Mouse (Mus musculus) CH12.LX (cell line): Measurements from ENCODE around the gene S1pr4. TPM values are rescaled to one million over a fixed set of nuclear protein-coding genes. Genes with fewer than 3 reads are reported as not detected.

Source experiments
- DNase-seq: peaks from one replicate; pipeline ENCODE4 v3.0.0-alpha.2; 2013; ENCODE audit errors: extremely low read depth
- H3K27ac ChIP-seq: 2 replicates; pipeline ENCODE4 v1.5.1; 2012; ENCODE audit warnings: low read depth, mild to moderate bottlenecking, control low read depth, moderate library complexity; ENCODE audit not compliant: insufficient read depth
- H3K27me3 ChIP-seq: replicated peaks from 2 replicates; pipeline ENCODE3; 2012; ENCODE audit warnings: inconsistent platforms
- H3K36me3 ChIP-seq, 2 experiments: replicated peaks in 1 of 2; 2 replicates each; pipeline versions ENCODE3 to v1.6.1; 2012; ENCODE audit warnings: inconsistent platforms in 1 of 2, low read length in 1 of 2, mild to moderate bottlenecking in 1 of 2, mixed read lengths in 1 of 2, moderate library complexity in 1 of 2; ENCODE audit not compliant: control insufficient read depth in 1 of 2, insufficient read depth in 1 of 2
- H3K4me1 ChIP-seq, 2 experiments: 2 replicates each; pipeline ENCODE4 v1.6.1; 2012; ENCODE audit warnings: inconsistent platforms in 1 of 2, moderate library complexity in 1 of 2; ENCODE audit not compliant: insufficient read depth in 2 of 2, control insufficient read depth in 1 of 2
- H3K4me2 ChIP-seq: 2 replicates; pipeline ENCODE4 v1.6.1; 2012; ENCODE audit warnings: low read depth, mild to moderate bottlenecking, control low read depth; ENCODE audit not compliant: poor library complexity, insufficient read depth, severe bottlenecking
- H3K4me3 ChIP-seq, 3 experiments: fragments of 150-350 bp in 1 of 3; sonication (generic) in 1 of 3; replicated peaks in 1 of 3; 2 replicates each; pipeline versions ENCODE3 to v1.5.1; 2011 to 2012; ENCODE audit warnings: low read depth in 2 of 3, low read length in 2 of 3, mild to moderate bottlenecking in 2 of 3, moderate library complexity in 2 of 3, control low read depth in 1 of 3, improper control_type of control experiment in 1 of 3, inconsistent platforms in 1 of 3, mixed read lengths in 1 of 3; ENCODE audit not compliant: poor library complexity in 1 of 3
- H3K79me2 ChIP-seq: replicated peaks from 2 replicates; pipeline ENCODE4 v1.6.1; 2012; ENCODE audit warnings: mild to moderate bottlenecking, moderate library complexity; ENCODE audit not compliant: control insufficient read depth, poor library complexity, insufficient read depth, severe bottlenecking; ENCODE audit errors: extremely low read depth
- H3K9ac ChIP-seq: 2 replicates; pipeline ENCODE4 v1.6.1; 2012; ENCODE audit warnings: low read depth, mild to moderate bottlenecking, control low read depth, moderate library complexity; ENCODE audit not compliant: insufficient read depth
- H3K9me3 ChIP-seq: replicated peaks from 2 replicates; pipeline ENCODE3; 2012; ENCODE audit warnings: low read length, inconsistent platforms, mixed read lengths
- BHLHE40 ChIP-seq: IDR thresholded peaks from 2 replicates; pipeline ENCODE4 v1.6.1; 2011; ENCODE audit warnings: mild to moderate bottlenecking, low read depth, low read length, improper control_type of control experiment
- CHD1 ChIP-seq: IDR thresholded peaks from 2 replicates; pipeline ENCODE4 v1.6.1; 2012; ENCODE audit warnings: low read depth, low read length, improper control_type of control experiment, inconsistent platforms
- E2F4 ChIP-seq: IDR thresholded peaks from 2 replicates; pipeline ENCODE4 v1.6.1; 2011; ENCODE audit warnings: low read depth, low read length, improper control_type of control experiment; ENCODE audit not compliant: insufficient replicate concordance
- ELF1 ChIP-seq: IDR thresholded peaks from 2 replicates; pipeline ENCODE4 v1.6.1; 2014; ENCODE audit warnings: low read depth, mild to moderate bottlenecking, inconsistent platforms, low read length, improper control_type of control experiment
- EP300 ChIP-seq: IDR thresholded peaks from 2 replicates; pipeline ENCODE4 v1.6.1; 2011; ENCODE audit warnings: low read length, improper control_type of control experiment
- GABPA ChIP-seq: IDR thresholded peaks from 2 replicates; pipeline ENCODE4 v1.6.1; 2012; ENCODE audit warnings: low read depth, low read length, improper control_type of control experiment, inconsistent platforms; ENCODE audit not compliant: insufficient replicate concordance
- JUND ChIP-seq: conservative IDR thresholded peaks from 2 replicates; pipeline ENCODE4 v1.6.1; 2011; ENCODE audit warnings: low read depth, low read length, improper control_type of control experiment
- MAX ChIP-seq: IDR thresholded peaks from 2 replicates; pipeline ENCODE4 v1.6.1; 2011; ENCODE audit warnings: low read length, improper control_type of control experiment
- MEF2A ChIP-seq: IDR thresholded peaks from 2 replicates; pipeline ENCODE4 v1.6.1; 2014; ENCODE audit warnings: low read depth, mild to moderate bottlenecking, inconsistent platforms, low read length, improper control_type of control experiment, borderline replicate concordance
- MYC ChIP-seq: IDR thresholded peaks from 2 replicates; pipeline ENCODE4 v1.6.1; 2011; ENCODE audit warnings: low read depth, mild to moderate bottlenecking, improper control_type of control experiment, low read length
- NRF1 ChIP-seq: IDR thresholded peaks from 2 replicates; pipeline ENCODE4 v1.6.1; 2014; ENCODE audit warnings: low read depth, mild to moderate bottlenecking, inconsistent platforms, low read length, improper control_type of control experiment, moderate library complexity
- PAX5 ChIP-seq: IDR thresholded peaks from 2 replicates; pipeline ENCODE4 v1.6.1; 2012; ENCODE audit warnings: low read length, inconsistent platforms, mixed read lengths
- SIN3A ChIP-seq: IDR thresholded peaks from 2 replicates; pipeline ENCODE4 v1.6.1; 2012; ENCODE audit warnings: low read length, improper control_type of control experiment, inconsistent platforms
- USF1 ChIP-seq: IDR thresholded peaks from 2 replicates; pipeline ENCODE4 v1.6.1; 2014; ENCODE audit warnings: low read depth, mild to moderate bottlenecking, inconsistent platforms, low read length, improper control_type of control experiment
- ZKSCAN1 ChIP-seq: IDR thresholded peaks from 2 replicates; pipeline ENCODE4 v1.6.1; 2012; ENCODE audit warnings: low read depth, inconsistent platforms, low read length, improper control_type of control experiment, borderline replicate concordance
- dilution Hi-C: fragments of 300-500 bp; cut with MboI; formaldehyde crosslinking; loops from 2 replicates; pipeline ENCODE4 v1.14.3; 2020; ENCODE audit warnings: low sequenced_read_pairs; ENCODE audit not compliant: extremely low pct_unique_long_range_greater_than_20kb, extremely low pct_ligation_motif_present
- in situ Hi-C: fragments of 300-500 bp; cut with MboI; formaldehyde crosslinking; loops from 3 replicates; pipeline ENCODE4 v1.14.3; 2019; ENCODE audit warnings: low sequenced_read_pairs, low pct_ligation_motif_present, low pct_unique_long_range_greater_than_20kb, mixed read lengths
- polyA plus RNA-seq: library from polyadenylated mRNA; unstranded; fragments of >175 nt; gene quantifications from 2 replicates; pipeline ENCODE4 v1.2.1, GENCODE M21; 2012; ENCODE audit warnings: low read depth; ENCODE audit not compliant: insufficient read length
- total RNA-seq, 2 experiments: library from RNA; depleted of rRNA; stranded (reverse); fragments of 300-350 nt in 1 of 2; fragments of >200 nt in 1 of 2; gene quantifications; 2 replicates each; pipeline ENCODE4 v1.2.3; 2012 to 2014

S1pr4 gene
- total and polyA plus RNA-seq, 3 experiments = 0.19 to 0.30 TPM; not detected in 1

- H3K27me3 ChIP-seq = peaks cover 91% of the 10 kb centered on the region
- H3K4me1 ChIP-seq = peaks cover 4 to 15% of the 10 kb centered on the region in 2 experiments; a peak in 3 of 4 replicates
- no peak overlapping the region for H3K4me3 ChIP-seq
- in situ Hi-C loops (no loop called here), dilution Hi-C loops (no loop called here)
- no peaks in the 10 kb centered on the region for H3K36me3 ChIP-seq
- H3K27ac ChIP-seq = no peak overlapping the region
- no peak for TF ChIP-seq MYC
- TF ChIP-seq NRF1 = no peak
- TF ChIP-seq EP300 = no peak
- no peak for TF ChIP-seq BHLHE40
- no peak for TF ChIP-seq JUND
- no peak for TF ChIP-seq GABPA
- no peak for TF ChIP-seq ELF1
- no peak for TF ChIP-seq MAX
- no peak for TF ChIP-seq MEF2A
- TF ChIP-seq CHD1 = no peak
- no peak for TF ChIP-seq SIN3A
- TF ChIP-seq E2F4 = no peak
- no peak for TF ChIP-seq ZKSCAN1
- no peaks in the 10 kb centered on the region for H3K79me2 ChIP-seq
- no peak for DNase-seq
- no peak overlapping the region for H3K9ac ChIP-seq
- H3K9me3 ChIP-seq = peaks cover 1% of the 10 kb centered on the region
- no peak overlapping the region for H3K4me2 ChIP-seq
Measured at GRCm38 (mm10) chr10:81469253-81469652, 30.7 kb downstream of the S1pr4 start.

GRCm38 (mm10) chr10:81467670-81468235, 32.2 kb downstream of the S1pr4 start:
- TF ChIP-seq PAX5 (no peak), USF1 (no peak), MEF2A (no peak), JUND (no peak)
- Histone ChIP-seq H3K36me3 (no peaks in the 10 kb centered on the region), H3K4me3 (no peak overlapping the region), H3K9ac (no peak overlapping the region), H3K79me2 (no peaks in the 10 kb centered on the region), H3K27ac (no peak overlapping the region), H3K4me2 (no peak overlapping the region), H3K9me3 (peaks cover 1% of the 10 kb centered on the region), H3K4me1 (peaks cover 4 to 18% of the 10 kb centered on the region in 2 experiments; a peak in 3 of 4 replicates), H3K27me3 (peaks cover 92% of the 10 kb centered on the region)
- in situ Hi-C loops (no loop called here), dilution Hi-C loops (no loop called here)
- no peak for DNase-seq
